Mouse (Mus musculus): ENCODE results near the gene Gpr176. TPM values are rescaled to one million over a fixed set of nuclear protein-coding genes. Genes with fewer than 3 reads are reported as not detected.

The Gpr176 gene
- total RNA-seq (2021), result under 1 TPM; 0.10 to 0.11 TPM

DNA sequence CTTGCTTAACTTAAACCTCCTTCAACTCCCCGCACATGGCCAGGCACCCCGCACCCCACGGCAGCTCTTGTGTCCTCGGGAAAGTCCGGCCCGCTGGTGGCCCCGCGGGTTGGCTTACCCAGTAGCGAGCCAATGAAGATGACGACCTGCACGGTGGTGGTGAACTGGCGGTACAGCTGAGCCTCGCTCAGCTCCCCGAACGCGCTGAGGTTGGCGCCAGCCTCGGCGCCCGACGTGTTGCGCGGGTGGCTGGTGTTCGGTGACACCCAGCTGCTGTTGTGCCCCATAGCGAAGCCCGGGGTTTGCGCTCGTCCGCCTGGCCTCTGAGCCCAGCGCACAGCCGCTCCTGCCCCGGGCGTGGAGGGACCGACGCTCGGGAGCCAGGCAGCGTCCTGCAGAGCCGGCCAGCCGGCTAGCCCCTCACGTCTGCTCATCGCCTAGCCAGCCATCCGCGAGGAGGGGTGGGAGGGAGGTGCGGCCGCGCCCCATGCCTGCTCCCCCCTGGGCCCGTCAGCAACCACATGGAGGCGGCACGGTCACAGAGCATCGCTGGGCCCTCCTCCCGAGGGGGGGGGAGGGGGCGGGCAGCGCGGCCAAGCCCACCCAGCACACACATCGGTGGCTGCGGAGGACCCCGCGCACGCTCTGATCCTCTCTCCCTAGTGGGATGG is at the start of gene Gpr176:
Gene Gpr176, minus strand, starts transcription at position 519 of the 671 bp plus-strand sequence.
- intact Hi-C loops (cut with DNase I), result no loop called here
- no peak for DNase-seq (ENCODE audit: low spot score)

DNA sequence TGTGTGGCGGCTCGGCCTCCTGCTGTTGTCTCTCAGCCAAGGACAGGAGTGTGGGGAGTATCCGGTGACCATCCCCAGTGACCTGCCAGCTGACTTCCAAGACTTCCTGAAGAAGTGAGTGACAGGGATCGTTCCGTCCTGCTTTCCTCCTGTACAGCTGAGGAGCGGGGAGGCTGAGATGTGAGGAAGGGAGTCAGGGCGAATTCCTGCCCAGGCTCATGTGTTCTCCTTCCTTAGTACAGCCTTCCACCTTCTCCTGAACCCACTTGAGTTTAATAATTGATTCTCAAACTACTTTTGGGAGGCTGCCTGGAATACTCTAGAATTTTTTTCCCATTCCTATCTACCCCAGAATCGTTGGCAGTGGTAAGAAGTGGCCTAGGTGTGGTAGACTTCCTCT is 49.2 kb upstream of the Gpr176 start:
- intact Hi-C loops (cut with DNase I), result no loop called here
- DNase-seq (ENCODE audit: low spot score), result no peak

DNA sequence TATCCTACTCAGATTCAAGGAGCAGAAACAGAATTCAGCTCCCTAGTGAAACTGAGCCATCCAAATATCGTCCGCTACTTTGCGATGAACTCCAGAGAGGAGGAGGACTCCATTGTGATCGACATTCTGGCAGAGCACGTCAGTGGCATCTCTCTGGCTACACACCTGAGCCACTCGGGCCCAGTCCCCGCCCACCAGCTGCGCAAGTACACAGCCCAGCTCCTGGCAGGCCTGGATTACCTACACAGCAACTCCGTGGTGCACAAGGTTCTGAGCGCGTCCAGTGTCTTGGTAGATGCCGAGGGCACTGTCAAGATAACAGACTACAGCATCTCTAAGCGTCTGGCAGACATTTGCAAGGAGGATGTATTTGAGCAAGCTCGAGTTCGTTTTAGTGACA is 48.7 kb upstream of the Gpr176 start:
- intact Hi-C loops (cut with DNase I), result no loop called here
- DNase-seq (ENCODE audit: low spot score), result no peak

DNA sequence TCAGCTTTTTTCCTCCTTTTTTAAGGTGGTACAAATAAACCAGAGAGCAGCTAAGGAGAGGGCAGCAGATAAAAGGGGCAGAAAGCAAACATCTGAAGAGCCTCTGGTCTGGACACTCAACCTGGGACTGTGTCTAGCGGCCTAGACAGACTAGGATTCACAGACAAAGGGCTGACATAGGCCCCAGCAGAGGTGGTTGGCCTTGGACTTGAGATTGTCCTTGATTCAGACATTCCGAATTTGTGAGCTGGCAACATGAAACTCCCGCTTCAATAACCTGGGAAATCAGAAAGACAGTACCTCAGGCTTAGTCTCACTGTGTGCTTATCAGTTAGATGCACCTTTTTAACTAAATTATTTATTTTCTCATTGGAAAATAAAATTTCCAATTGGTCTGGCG is 44.9 kb upstream of the Gpr176 start:
- no peak for DNase-seq (ENCODE audit: low spot score)
- intact Hi-C loops (cut with DNase I), result no loop called here

DNA sequence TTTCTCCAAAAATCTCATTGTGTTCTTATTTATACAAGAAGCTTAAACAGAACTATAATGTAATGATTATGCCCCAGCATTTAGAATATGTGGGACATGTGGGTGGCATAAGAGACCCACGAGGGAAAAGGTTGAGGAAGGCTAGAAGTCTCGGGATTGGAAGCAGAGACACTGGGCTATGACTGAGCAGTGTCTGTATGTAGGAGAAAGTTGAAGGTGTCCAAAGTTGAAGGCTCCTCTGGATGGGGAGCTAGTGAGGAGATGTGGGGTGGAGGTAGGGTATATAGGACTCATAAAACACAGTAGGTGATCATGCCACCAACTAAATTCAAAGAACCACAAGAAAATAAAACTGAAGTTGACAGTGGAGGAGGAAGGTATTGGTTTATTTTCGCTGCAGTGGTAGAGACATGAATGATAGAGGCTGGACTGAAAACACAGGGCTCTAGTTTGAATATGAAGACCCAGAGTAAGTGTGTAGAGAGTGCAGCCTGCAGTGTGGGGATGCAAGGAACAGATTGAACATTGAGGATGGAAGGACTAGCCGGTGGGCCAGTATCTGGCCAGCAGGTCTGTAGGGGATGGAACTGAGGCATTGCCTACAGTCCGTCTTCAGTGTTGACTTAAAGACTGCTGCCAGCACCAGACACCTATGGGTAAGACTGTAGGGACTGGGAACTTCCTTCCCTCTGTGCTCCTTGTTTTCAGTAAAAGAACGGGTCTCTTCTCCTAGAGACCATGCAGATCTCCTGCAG is 42.6 kb upstream of the Gpr176 start:
- DNase-seq (ENCODE audit: low spot score), result no peak
- intact Hi-C loops (cut with DNase I), result no loop called here

DNA sequence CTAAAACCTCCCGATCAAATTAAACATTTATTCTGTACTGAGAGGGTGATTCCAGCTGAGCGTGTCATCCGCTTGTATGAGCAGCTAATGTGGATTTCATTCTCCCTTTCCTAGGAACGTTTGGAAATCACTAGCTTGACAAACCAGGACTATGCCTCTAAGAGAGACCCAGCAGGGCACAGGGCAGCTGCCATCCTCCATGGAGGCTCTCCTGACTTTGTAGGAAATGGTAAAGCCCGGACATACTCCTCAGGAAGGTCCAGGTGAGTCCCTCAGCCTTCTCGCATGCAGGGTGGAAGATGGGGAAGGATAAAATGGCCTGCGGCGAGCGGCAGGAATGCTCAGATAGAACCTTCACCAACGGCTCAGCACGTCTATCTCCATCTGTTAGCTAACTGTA is 39.6 kb upstream of the Gpr176 start:
- no peak for DNase-seq (ENCODE audit: low spot score)
- intact Hi-C loops (cut with DNase I), result no loop called here

DNA sequence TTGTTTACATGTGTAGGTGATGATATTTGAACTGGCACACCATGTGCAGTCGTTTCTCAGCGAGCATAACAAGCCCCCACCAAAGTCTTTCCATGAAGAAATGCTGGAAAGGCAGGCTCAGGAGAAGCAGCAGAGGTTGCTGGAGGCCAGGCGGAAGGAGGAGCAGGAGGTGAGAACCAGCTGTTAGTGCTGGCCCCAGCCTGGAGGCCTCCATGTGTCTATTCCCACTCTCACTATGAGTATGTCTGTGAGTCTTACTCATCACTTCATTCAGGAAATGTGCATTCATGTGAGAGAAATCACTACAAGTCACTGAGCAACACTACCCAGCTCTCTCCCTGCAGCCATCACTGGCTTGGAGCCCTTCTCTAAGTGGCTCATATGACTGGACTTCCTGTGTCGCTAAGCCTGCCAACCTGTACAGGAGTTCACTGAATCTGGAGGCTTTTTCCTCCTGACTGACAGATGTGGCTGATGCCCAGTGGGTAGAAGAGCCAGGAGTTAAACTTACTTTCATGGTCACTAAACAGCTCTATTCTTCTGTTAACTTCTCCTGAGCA is 35.2 kb upstream of the Gpr176 start:
- no peak for DNase-seq (ENCODE audit: low spot score)
- intact Hi-C loops (cut with DNase I), result no loop called here

DNA sequence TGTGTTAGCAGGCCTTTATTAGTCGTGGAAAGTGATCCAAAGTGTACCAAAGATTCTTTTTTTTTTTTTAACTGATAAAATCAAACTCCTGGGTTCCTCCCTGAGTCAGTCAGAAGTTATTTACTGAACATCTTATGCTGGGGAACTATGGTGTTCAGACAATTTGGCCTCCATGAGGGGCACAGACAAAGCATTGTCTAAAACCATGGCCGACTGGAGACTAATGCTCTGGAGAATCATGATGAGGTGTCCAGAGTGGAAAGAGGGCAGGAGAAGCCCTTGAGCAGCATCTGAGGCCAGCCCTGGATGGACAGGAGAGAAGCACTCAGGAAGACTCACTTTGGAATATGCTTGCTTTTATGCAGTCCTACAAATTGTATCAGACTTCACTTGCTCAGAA is 33.6 kb upstream of the Gpr176 start:
- intact Hi-C loops (cut with DNase I), result no loop called here
- DNase-seq (ENCODE audit: low spot score), result no peak

DNA sequence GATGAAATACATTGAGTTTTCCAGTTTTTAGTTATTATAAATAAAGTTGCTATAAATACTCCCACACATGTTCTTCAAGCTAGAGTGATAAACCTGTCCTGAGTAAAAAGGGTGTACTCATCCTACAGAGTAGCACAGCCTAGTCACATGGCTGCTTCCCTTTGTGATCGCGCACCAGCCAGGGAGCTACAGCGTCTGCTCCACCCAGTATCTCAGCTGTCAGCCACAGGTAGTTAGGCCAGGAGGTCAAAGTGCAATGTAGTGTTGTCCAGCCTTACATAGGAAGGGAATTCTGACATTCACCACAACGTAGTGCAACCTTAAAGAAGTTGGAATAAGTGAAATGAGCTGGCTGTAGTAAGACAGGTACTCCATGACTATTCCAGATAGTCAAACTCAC is 32.3 kb upstream of the Gpr176 start:
- intact Hi-C loops (cut with DNase I), result no loop called here
- no peak for DNase-seq (ENCODE audit: low spot score)

DNA sequence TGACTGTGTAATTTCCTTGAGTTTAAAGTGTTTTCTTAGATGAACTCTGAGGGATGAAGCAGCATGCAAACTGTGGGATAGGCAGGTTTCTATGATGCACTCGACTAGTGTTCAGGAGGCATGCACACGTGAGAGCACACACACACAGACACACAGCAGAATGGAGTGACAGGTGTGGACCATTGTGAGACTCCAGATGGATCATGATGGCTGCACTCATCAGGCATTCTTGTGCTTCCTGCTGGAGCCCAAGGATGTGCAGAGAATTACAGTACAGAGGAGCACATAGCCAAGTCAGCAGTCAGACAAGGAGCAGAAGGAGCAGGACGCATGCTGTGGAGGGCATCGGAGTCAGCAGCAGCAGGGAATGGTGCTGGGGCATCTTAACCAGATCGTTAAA is 31.1 kb upstream of the Gpr176 start:
- intact Hi-C loops (cut with DNase I), result no loop called here
- DNase-seq (ENCODE audit: low spot score), result no peak

DNA sequence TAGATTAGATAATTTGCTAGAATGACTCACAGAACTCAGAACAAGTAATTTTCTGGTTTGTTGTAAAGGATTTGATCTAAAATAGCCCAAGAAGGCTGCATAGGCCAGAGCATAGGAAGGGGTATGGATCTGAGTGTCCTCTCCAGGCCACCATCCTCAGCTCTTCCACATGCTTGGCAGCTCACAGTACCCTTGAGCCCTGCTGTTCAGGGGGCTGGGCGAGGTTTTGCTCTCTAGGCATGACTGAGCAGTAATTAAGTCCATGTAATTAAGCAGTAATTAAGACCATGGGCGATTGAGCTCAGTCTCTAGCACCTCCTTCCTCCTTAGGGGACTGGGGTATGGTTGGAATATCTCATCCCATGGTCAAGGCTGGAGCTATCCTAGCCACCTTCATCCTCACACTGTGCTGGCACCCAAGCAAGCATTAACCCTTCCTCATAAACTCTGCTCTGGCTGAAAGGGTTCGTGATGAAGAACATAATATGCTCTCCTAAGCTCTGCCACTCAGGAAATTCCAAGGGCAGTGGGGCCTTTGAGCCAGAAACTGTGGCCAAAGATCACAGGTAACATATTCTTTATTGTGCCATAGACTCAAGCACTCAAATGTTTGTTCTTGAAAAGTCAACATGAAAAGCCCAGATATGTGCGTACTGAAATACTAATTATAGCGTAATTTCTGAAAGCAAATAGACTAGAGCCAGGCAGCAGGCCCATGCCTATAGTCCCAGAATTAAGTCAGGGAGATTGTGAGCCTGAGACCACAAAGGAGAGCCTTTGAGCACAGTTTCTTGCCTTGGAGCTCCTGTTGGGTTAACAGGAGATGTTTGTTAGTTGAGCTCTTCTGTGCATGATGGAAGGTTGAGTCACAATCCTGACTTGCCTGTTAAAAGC is 28.9 kb upstream of the Gpr176 start:
- DNase-seq (ENCODE audit: low spot score), result no peak
- intact Hi-C loops (cut with DNase I), result no loop called here

DNA sequence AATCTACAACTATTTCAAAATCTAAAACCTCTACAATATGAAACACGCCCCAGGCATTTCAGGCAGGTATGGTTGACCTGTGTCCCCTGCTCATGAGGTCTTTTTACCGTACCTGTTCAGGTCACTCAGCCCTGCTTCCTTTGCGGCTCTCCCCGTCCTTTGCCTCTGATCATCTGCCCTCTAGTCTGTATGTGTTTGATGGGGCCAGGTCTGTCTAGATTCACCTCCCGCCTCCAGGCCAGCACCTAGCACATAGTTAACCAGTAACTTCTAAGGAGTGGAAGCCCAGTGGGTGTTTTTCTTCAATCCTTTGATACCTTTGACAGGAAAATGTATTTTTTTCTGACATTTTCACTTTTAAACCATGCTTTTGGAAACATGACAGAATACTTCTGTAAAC is 26.5 kb upstream of the Gpr176 start:
- no peak for DNase-seq (ENCODE audit: low spot score)
- intact Hi-C loops (cut with DNase I), result no loop called here

DNA sequence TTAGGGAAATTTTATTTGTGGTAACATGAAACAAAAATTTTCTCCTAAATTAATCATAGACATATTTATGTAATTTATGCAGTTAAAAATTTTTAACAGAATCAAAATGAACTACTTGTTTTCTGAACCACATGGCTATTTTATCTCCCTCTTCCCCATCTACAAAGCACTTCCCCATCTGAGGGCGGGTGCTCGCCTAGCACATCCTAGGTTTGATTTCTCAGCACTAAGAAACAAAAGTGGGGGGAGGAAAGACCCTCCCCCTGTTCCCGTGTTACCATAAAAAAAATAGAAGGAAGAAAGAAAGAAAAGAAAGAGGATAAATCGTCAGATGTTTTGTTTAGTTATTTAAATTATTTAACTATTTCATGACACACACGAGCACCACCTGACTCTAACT is 18.0 kb upstream of the Gpr176 start:
- no peak for DNase-seq (ENCODE audit: low spot score)
- intact Hi-C loops (cut with DNase I), result no loop called here

DNA sequence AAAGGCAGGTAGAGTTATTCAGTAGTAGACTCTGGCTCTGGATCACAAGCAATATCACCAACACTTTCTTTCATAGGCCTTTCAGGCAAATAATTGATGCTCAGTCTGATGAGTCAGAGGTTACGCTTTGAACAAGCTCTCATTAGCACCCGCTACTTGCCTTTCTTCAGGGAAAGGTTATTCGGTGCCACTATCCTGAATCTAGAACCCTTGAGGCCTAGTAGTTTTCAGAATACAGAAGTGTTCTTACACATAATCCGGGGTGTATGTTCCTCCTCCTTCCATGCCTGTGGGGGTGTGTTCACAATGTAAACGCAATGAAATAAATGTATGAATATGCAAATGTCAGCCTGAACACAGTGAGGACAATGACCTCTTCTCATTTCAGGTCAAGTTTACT is 16.9 kb upstream of the Gpr176 start:
- no peak for DNase-seq (ENCODE audit: low spot score)
- intact Hi-C loops (cut with DNase I), result no loop called here

DNA sequence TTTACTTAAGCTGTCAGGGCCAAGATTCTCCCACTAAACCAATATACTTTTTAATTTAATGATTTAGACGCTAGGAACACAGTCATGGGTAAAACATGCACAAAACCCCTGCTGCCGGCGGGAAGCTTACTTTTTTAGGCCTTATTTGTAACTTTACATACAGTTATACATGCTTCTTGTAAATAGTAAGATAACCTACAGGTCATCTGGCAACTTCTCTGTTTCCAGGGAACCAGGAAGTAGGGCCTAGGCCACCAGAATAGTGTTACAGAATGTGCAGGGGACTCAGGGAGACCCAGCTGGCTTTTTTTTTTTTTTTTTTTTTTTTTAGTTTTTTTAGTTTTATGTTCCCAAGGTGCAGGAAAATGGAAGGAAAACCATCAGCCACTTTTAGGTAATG is 16.4 kb upstream of the Gpr176 start:
- intact Hi-C loops (cut with DNase I), result no loop called here
- no peak for DNase-seq (ENCODE audit: low spot score)

DNA sequence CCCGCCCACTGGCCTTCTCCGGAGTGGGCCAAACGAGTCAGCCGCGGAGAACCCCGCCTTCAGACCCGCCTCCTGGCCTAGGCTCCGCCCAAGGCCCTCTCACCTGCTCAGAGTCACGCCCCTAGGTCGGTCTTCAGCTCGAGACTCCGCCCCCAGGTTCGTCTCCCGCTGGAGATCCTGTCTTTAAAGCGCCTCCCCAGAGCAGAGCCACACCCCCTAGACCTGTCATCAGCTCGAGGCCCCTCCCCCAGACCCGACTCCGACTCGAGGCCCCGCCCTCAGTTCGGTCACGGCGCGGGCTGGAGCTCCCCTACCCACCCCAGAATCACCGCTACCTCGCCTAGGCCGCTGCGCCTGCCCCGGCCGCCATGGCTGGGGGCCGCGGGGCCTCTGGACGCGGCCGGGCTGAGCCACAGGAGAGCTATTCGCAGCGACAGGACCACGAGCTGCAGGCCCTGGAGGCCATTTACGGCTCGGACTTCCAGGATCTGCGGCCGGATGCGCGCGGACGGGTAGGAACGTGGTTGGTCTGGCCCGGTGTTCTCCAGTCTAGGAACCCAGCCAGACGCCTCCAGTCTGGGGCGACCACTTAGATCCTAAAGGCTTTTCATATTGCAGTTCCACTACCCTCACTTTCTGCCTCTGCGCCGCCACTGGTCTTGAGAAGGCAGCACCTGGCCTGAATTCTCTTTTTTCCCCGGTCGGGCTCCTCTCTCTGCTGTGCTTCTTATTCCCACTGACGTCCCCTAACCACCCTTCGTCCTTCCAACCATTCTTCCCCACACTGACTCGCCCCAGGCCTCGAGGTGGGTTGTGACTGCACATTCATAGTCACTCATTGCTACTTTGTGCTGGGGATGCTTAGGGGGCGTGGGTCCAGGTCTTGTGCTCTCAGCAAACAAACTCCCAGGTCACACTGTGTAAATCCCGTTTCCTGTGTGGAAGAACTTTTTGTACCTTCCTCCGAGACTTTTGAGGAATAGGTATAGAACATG is 15.4 kb upstream of the Gpr176 start, which contains the start of gene Eif2ak4:
Gene Eif2ak4, plus strand, starts transcription at position 278 of the 995 bp plus-strand sequence.
- intact Hi-C loops (cut with DNase I), result no loop called here
- peak; percentile 97 for DNase-seq (ENCODE audit: low spot score)

DNA sequence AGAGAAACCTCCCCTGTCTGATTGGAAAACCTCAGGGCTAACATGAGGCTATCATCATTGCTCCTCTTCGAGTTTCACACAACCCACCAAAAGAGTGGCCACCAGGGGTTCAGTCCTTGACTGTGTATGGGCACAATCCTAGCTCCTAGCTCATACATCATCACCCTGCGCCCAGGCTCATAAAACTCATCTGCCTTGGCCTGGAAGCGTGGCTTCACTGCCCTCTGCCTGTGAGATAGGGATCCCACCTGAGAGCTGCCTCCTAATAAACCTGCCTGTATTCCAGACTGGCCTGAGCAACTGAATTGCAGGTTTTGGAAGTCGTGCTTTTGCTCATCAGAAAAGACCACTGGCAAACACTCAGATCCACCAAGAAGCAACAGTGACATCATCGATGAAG is 10.2 kb upstream of the Gpr176 start:
- DNase-seq (ENCODE audit: low spot score), result no peak
- intact Hi-C loops (cut with DNase I), result no loop called here

DNA sequence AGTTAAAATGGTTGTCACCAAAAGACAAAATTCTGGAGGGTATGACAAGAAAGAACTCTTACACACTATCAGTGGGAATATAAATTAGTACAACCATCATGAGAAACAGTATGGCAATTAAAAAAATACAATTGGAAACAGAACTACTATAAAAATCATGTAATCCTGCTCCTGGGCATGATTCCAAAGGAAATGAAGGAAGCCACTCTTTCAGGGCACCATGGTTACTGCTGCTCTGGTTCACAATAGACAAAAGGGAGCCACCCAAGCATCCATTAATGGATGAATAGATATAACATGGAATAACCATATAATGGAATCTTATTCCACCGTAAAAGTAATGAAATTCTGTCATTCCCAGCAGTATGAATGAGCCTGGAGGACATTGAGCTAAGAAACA is 6.5 kb upstream of the Gpr176 start:
- intact Hi-C loops (cut with DNase I), result no loop called here
- DNase-seq (ENCODE audit: low spot score), result no peak

DNA sequence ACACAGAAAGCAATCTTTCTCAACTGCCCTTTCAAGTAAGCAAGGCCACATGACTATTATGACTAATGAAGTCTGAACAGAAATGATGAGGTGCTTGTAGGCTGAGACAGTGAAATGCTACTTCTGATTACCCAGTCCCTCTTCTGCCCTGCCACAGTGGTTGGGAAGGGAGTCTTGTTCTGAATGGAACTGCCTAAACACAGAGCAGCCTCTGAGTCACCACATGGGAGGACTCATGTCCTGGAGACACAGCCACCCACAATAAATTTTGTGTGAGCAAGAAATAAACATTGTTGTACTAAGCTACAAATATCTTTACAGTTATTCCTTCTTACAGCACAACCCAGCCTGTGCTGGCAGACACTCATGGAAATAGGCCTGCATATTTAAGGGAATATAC is 2.7 kb upstream of the Gpr176 start:
- intact Hi-C loops (cut with DNase I), result no loop called here

More for the DNA sequence above, 2.7 kb upstream of the Gpr176 start:
- no peak for DNase-seq (ENCODE audit: low spot score)
